ENCODE assay signal across 10 mouse cellular contexts in the genomic region with DNA sequence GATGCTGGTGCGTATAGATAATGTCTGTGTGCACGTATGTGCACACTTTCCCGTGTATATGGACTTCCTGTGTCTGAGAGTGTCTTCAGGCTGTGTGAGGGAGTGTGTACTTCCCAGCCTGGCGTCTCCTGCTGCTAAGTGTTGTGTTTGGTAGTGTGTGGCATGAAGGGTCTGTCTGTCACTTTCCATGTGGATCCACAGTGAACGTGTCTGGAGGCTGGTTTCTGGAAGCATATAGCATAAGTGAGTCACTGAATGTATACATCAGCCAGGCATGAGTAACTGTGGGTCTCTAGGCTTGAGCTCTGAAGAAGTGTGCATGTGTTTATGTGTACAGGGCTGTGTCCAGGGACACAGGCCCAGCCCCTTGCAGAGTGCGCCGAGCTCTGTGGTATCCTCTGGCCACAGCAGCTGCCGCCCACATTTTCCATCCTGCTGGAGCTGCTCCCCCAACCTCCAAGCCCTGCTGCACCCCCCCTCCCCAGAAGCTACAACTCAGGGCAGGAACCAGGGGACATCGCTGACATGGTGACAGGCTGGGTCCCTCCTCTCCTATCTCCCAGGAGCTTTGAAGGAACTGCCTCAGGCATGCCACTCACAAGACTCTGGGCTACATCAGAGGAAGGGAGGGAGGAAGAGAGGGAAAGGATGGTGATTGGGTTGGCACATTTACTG. TPM values are rescaled to one million over a fixed set of nuclear protein-coding genes. Genes with fewer than 3 reads are reported as not detected.
A peak's percentile ranks its signal among the peaks of the same experiment; 100 is the strongest.
DNase-seq lines count a peak whose midpoint lies in the region; ATAC-seq lines count a peak whose summit lies in the region.
"Had no signal": no experiment of that assay in that cellular context is flagged by ENCODE, and none has a peak within 500 bp of the region (broad histone marks: within the 10 kb centered on the region; RNA-seq: fewer than 3 reads in every experiment).

No protein-coding gene starts in this region.

- ATAC-seq in neural tube, embryonic 13.5 days (ENCODE audit: low read depth): no peak
- no peak for ATAC-seq in hindbrain, embryonic 13.5 days (ENCODE audit: low FRiP score)

- WGBS in neural tube, embryonic 13.5 days: 79% methylated on average over 9 of the region's 9 CpGs
- WGBS in hindbrain, embryonic 13.5 days: 77% methylated on average over 9 of the region's 9 CpGs

- H3K4me3 ChIP-seq in neural tube, embryonic 13.5 days: no peak overlapping the region
- H3K4me3 ChIP-seq in hindbrain, embryonic 13.5 days: no peak overlapping the region

- no peaks in the 10 kb centered on the region for H3K27me3 ChIP-seq in neural tube, embryonic 13.5 days
- H3K27me3 ChIP-seq in hindbrain, embryonic 13.5 days: no peaks in the 10 kb centered on the region

- H3K27ac ChIP-seq in neural tube, embryonic 13.5 days (replicated peaks): peak overlapping the region; percentile 33
- H3K27ac ChIP-seq in hindbrain, embryonic 13.5 days: no peak overlapping the region; the same call in 1 of the 2 replicates

- no peaks in the 10 kb centered on the region for H3K9me3 ChIP-seq in neural tube, embryonic 13.5 days
- no peaks in the 10 kb centered on the region for H3K9me3 ChIP-seq in hindbrain, embryonic 13.5 days

- peaks cover 93% of the 10 kb centered on the region for H3K4me1 ChIP-seq in neural tube, embryonic 13.5 days (replicated peaks)
- peaks cover 92% of the 10 kb centered on the region for H3K4me1 ChIP-seq in hindbrain, embryonic 13.5 days (replicated peaks)

- peak overlapping the region; percentile 100 for H3K9ac ChIP-seq in neural tube, embryonic 13.5 days
- H3K9ac ChIP-seq in hindbrain, embryonic 13.5 days: peak overlapping the region; percentile 39; the same call in 1 of the 2 replicates

- H3K4me2 ChIP-seq in neural tube, embryonic 13.5 days: 0 out of 2 replicates have a peak overlapping the region, but pooled peaks have one; percentile 100
- H3K4me2 ChIP-seq in hindbrain, embryonic 13.5 days: no peak overlapping the region
- H3K4me2 ChIP-seq: liver, embryonic 11.5 days had no signal

- H3K36me3 ChIP-seq in neural tube, embryonic 13.5 days: peaks cover 13% of the 10 kb centered on the region; the same call in 1 of the 2 replicates
- peaks cover 19% of the 10 kb centered on the region for H3K36me3 ChIP-seq in hindbrain, embryonic 13.5 days

- peak; percentile 95 for DNase-seq in heart, adult 11 months
- no peak for DNase-seq in heart, adult 8-10 months (ENCODE audit: low spot score)
- DNase-seq in neural tube, embryonic 10.5 days (ENCODE audit: extremely low spot score, low spot score): no peak
- no peak for DNase-seq in spleen, postnatal 36 days (ENCODE audit: low spot score in 2 of 2)
- DNase-seq in testis, postnatal 10 days (ENCODE audit: low spot score): no peak
- DNase-seq in adrenal gland, postnatal 36 days: no peak

RNA-seq across cellular contexts. Expression of a gene that starts 5.5 kb away (rescaled TPM):
- total RNA-seq in heart, adult 8-10 months (2022): 10 to 100 TPM in 1 of 4 experiments, 1 to 10 TPM in 3; 8.7 to 11.1 (median 8.9) TPM
- polyA plus RNA-seq in neural tube, embryonic 13.5 days (2015; fragmentation: Nextera tagmentation; extraction: Ambion mirVana): 4.5 and 5.9 TPM in 2 replicates
- 6.2 and 6.4 TPM in 2 replicates for polyA plus RNA-seq in hindbrain, embryonic 13.5 days (2015; fragmentation: Nextera tagmentation; extraction: Ambion mirVana)
- 10 to 100 TPM; 36.3 to 38.7 TPM for total RNA-seq in adrenal gland, postnatal 36 days (2021)

RNA-seq across cellular contexts. Expression of a gene that starts 13.3 kb away (rescaled TPM):
- total RNA-seq in heart, adult 8-10 months (2022): not detected
- polyA plus RNA-seq in neural tube, embryonic 13.5 days (2015; fragmentation: Nextera tagmentation; extraction: Ambion mirVana): not detected in 2 replicates
- polyA plus RNA-seq in hindbrain, embryonic 13.5 days (2015; fragmentation: Nextera tagmentation; extraction: Ambion mirVana): not detected in 2 replicates
- total RNA-seq in adrenal gland, postnatal 36 days (2021): not detected
- polyA plus RNA-seq: liver, embryonic 11.5 days; neural tube, embryonic 14.5 days had no signal
